Comparison of ENCODE assay signal across 32 mouse cellular contexts in genomic region chr15:36927436-36927835, GRCm38 (mm10).
DNase-seq lines count a peak whose midpoint lies in the region; ATAC-seq and TF ChIP-seq lines count a peak whose summit lies in the region.
"Had no signal": no experiment of that assay in that cellular context is flagged by ENCODE, and none has a peak within 500 bp of the region (broad histone marks: within the 10 kb centered on the region; RNA-seq: fewer than 3 reads in every experiment).

No protein-coding gene starts in this region.

- TF ChIP-seq POLR2A in CH12.LX (IDR thresholded peaks at IDR 0.05; ENCODE audit: low read depth, low read length): no peak

- H3K4me1 ChIP-seq in CH12.LX (ENCODE audit: control insufficient read depth in 1 of 2, insufficient read depth in 2 of 2): peaks cover 10 to 49% of the 10 kb centered on the region in 2 experiments
- no peaks in the 10 kb centered on the region for H3K4me1 ChIP-seq in forebrain, embryonic 13.5 days
- H3K4me1 ChIP-seq in midbrain, embryonic 14.5 days (ENCODE audit: control insufficient read depth, insufficient read depth, low read length): no peaks in the 10 kb centered on the region
- H3K4me1 ChIP-seq: embryonic facial prominence, embryonic 13.5 days; hindbrain, embryonic 12.5 days; midbrain, embryonic 12.5 days; neural tube, embryonic 13.5 days had no signal

- WGBS in forebrain, embryonic 13.5 days: 77% methylated on average over 5 of the region's 5 CpGs
- WGBS in midbrain, embryonic 14.5 days: 80% methylated on average over 5 of the region's 5 CpGs

- no peak overlapping the region for H3K27ac ChIP-seq in CH12.LX (ENCODE audit: insufficient read depth, low read depth)
- no peak overlapping the region for H3K27ac ChIP-seq in forebrain, embryonic 13.5 days
- H3K27ac ChIP-seq in midbrain, embryonic 14.5 days (replicated peaks; ENCODE audit: low read depth, low read length): no peak overlapping the region
- H3K27ac ChIP-seq: embryonic facial prominence, embryonic 13.5 days; heart, embryonic 10.5 days; hindbrain, embryonic 12.5 days; hindbrain, postnatal 0 days; liver, embryonic 12.5 days; midbrain, embryonic 12.5 days; neural tube, embryonic 13.5 days had no signal

- H3K4me2 ChIP-seq in CH12.LX (ENCODE audit: insufficient read depth, low read depth, poor library complexity, severe bottlenecking): no peak overlapping the region
- H3K4me2 ChIP-seq in forebrain, embryonic 13.5 days: no peak overlapping the region
- H3K4me2 ChIP-seq in midbrain, embryonic 14.5 days (ENCODE audit: low read length): no peak overlapping the region
- H3K4me2 ChIP-seq: embryonic facial prominence, embryonic 13.5 days; hindbrain, embryonic 12.5 days; liver, embryonic 12.5 days; midbrain, embryonic 12.5 days; neural tube, embryonic 13.5 days had no signal

- no peaks in the 10 kb centered on the region for H3K27me3 ChIP-seq in CH12.LX (replicated peaks)
- no peaks in the 10 kb centered on the region for H3K27me3 ChIP-seq in forebrain, embryonic 13.5 days
- no peaks in the 10 kb centered on the region for H3K27me3 ChIP-seq in midbrain, embryonic 14.5 days (ENCODE audit: control insufficient read depth, insufficient read depth, low read length)
- H3K27me3 ChIP-seq: embryonic facial prominence, embryonic 13.5 days; hindbrain, embryonic 12.5 days; liver, embryonic 12.5 days; midbrain, embryonic 12.5 days; neural tube, embryonic 13.5 days; Patski had no signal

- no peak for ATAC-seq in forebrain, embryonic 13.5 days
- no peak for ATAC-seq in midbrain, embryonic 14.5 days (ENCODE audit: low FRiP score, low TSS enrichment)
- ATAC-seq: forebrain, embryonic 14.5 days; hindbrain, postnatal 0 days; intestine, embryonic 16.5 days; liver, embryonic 12.5 days; liver, postnatal 0 days; lung, postnatal 0 days; Patski had no signal

- H3K4me3 ChIP-seq in CH12.LX (replicated peaks in 1 of 3; ENCODE audit: low read depth in 2 of 3, low read length in 2 of 3, poor library complexity in 1 of 3): no peak overlapping the region
- H3K4me3 ChIP-seq in forebrain, embryonic 13.5 days: no peak overlapping the region
- H3K4me3 ChIP-seq in midbrain, embryonic 14.5 days (replicated peaks; ENCODE audit: low read depth, low read length): no peak overlapping the region
- H3K4me3 ChIP-seq: embryonic facial prominence, embryonic 13.5 days; erythroblast, embryonic 14.5 days; heart, embryonic 10.5 days; hindbrain, embryonic 12.5 days; liver, embryonic 12.5 days; megakaryocyte, embryonic 14.5 days; midbrain, embryonic 12.5 days; neural tube, embryonic 13.5 days had no signal

- in situ Hi-C loops in CH12.LX (cut with MboI; ENCODE audit: low pct_ligation_motif_present, low pct_unique_long_range_greater_than_20kb, low sequenced_read_pairs): no loop called here

- dilution Hi-C loops in CH12.LX (cut with MboI; ENCODE audit: extremely low pct_ligation_motif_present, extremely low pct_unique_long_range_greater_than_20kb, low sequenced_read_pairs): no loop called here

- no peaks in the 10 kb centered on the region for H3K79me2 ChIP-seq in CH12.LX (replicated peaks; ENCODE audit: control insufficient read depth, extremely low read depth, insufficient read depth, poor library complexity, severe bottlenecking)

- no peak overlapping the region for H3K9ac ChIP-seq in CH12.LX (ENCODE audit: insufficient read depth, low read depth)
- H3K9ac ChIP-seq in forebrain, embryonic 13.5 days: no peak overlapping the region
- H3K9ac ChIP-seq in midbrain, embryonic 14.5 days (replicated peaks; ENCODE audit: low read length): no peak overlapping the region
- H3K9ac ChIP-seq: embryonic facial prominence, embryonic 13.5 days; hindbrain, embryonic 12.5 days; liver, embryonic 12.5 days; liver, postnatal 0 days; midbrain, embryonic 12.5 days; neural tube, embryonic 13.5 days had no signal

- H3K36me3 ChIP-seq in CH12.LX (replicated peaks in 1 of 2; ENCODE audit: control insufficient read depth in 1 of 2, insufficient read depth in 1 of 2, low read length in 1 of 2): no peaks in the 10 kb centered on the region
- no peaks in the 10 kb centered on the region for H3K36me3 ChIP-seq in forebrain, embryonic 13.5 days (ENCODE audit: poor library complexity, severe bottlenecking)
- H3K36me3 ChIP-seq in midbrain, embryonic 14.5 days (ENCODE audit: control insufficient read depth, insufficient read depth, low read length): no peaks in the 10 kb centered on the region
- H3K36me3 ChIP-seq: embryonic facial prominence, embryonic 13.5 days; heart, embryonic 10.5 days; hindbrain, embryonic 12.5 days; midbrain, embryonic 12.5 days; neural tube, embryonic 13.5 days had no signal

- no peak for TF ChIP-seq EP300 in CH12.LX (IDR thresholded peaks at IDR 0.05; ENCODE audit: low read length)

- no peak for TF ChIP-seq CTCF in CH12.LX (conservative IDR thresholded peaks at IDR 0.05 in 1 of 2, IDR thresholded peaks at IDR 0.05 in 1 of 2; ENCODE audit: low read depth in 2 of 2, low read length in 2 of 2)

- DNase-seq in urinary bladder, adult 18-20 months (ENCODE audit: low spot score in 2 of 2): peak; percentile 28 to 39
- no peak for DNase-seq in urinary bladder, postnatal 4 days (ENCODE audit: low spot score in 2 of 2)
- DNase-seq in CH12.LX (ENCODE audit: extremely low read depth): peak; percentile 33
- DNase-seq in thymus, postnatal 10 days (ENCODE audit: low spot score in 2 of 2): peak; percentile 11 to 18
- no peak for DNase-seq in midbrain, embryonic 14.5 days
- DNase-seq: adrenal gland, postnatal 10 days; cerebellum, adult 9-10 months; embryo, embryonic 11 days; gastrocnemius, postnatal 25 days; heart, adult 11 months; heart, postnatal 36 days; kidney, adult 9 months; kidney, postnatal 10 days; layer of hippocampus, postnatal 36 days; left cerebral cortex, postnatal 4 days; liver, postnatal 0 days; lung, postnatal 4 days; right cerebral cortex, postnatal 4 days had no signal

- TF ChIP-seq RAD21 in CH12.LX (IDR thresholded peaks at IDR 0.05; ENCODE audit: low read depth, low read length): no peak

- H3K9me3 ChIP-seq in CH12.LX (replicated peaks; ENCODE audit: low read length): peaks cover 4% of the 10 kb centered on the region
- no peaks in the 10 kb centered on the region for H3K9me3 ChIP-seq in forebrain, embryonic 13.5 days (replicated peaks)
- H3K9me3 ChIP-seq in midbrain, embryonic 14.5 days (ENCODE audit: control insufficient read depth, low read length): no peaks in the 10 kb centered on the region
- H3K9me3 ChIP-seq: embryonic facial prominence, embryonic 13.5 days; heart, embryonic 10.5 days; hindbrain, embryonic 12.5 days; liver, embryonic 12.5 days; midbrain, embryonic 12.5 days; neural tube, embryonic 13.5 days had no signal

TF ChIP-seq in CH12.LX, 34 proteins besides CTCF, POLR2A, EP300 and RAD21:
- TF ChIP-seq POLR2AphosphoS2 (IDR thresholded peaks at IDR 0.05; ENCODE audit: low read depth, low read length): no peak
- TF ChIP-seq PAX5 (IDR thresholded peaks at IDR 0.05; ENCODE audit: low read length): no peak
- no peak for TF ChIP-seq MYC (IDR thresholded peaks at IDR 0.05; ENCODE audit: low read depth, low read length)
- no peak for TF ChIP-seq ZC3H11A (IDR thresholded peaks at IDR 0.05; ENCODE audit: low read depth, low read length)
- no peak for TF ChIP-seq SIN3A (IDR thresholded peaks at IDR 0.05; ENCODE audit: low read length)
- TF ChIP-seq BHLHE40 (IDR thresholded peaks at IDR 0.05; ENCODE audit: low read depth, low read length): peak; percentile 71
- TF ChIP-seq CHD1 (IDR thresholded peaks at IDR 0.05; ENCODE audit: low read depth, low read length): no peak
- peak; percentile 38 for TF ChIP-seq ETS1 (conservative IDR thresholded peaks at IDR 0.05; ENCODE audit: low read depth, low read length)

Comparison
In these comparisons a context has a peak if more than half of its experiments do, and no peak if none do; other contexts are left out.
1. DNase-seq: peak in urinary bladder, adult 18-20 months (2 of 2), CH12.LX (single experiment) and thymus, postnatal 10 days (2 of 2); none in urinary bladder, postnatal 4 days (0 of 2) and midbrain, embryonic 14.5 days (single experiment).